Mouse (Mus musculus): ENCODE measurements around the gene Slc36a4. TPM values are rescaled to one million over a fixed set of nuclear protein-coding genes. Genes with fewer than 3 reads are reported as not detected.
A peak's percentile ranks its signal among the peaks of the same experiment; 100 is the strongest.

The Slc36a4 gene
- polyA plus RNA-seq, 1 experiment, result not detected

DNA sequence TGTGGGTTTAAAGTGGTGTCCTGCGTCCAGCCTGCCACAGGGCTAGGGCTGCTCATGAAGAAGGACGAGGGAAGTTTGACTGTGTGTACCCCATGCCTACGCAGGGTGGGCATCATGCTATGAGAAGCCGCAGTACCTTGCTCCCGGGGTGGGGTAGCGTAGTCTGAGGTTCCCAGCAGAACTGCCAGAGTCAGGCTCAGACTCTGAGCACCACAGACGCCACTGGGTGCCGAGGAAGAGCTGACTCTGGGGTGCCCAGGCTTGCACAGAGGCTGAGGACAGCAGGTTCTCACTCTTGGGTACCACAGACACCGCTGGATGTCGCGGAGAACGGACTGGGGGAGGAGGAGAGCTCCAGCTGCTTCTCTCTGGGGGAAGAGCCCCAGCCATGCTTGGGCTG lies 63.2 kb downstream of the Slc36a4 start:
- peaks cover 11% of the 10 kb centered on the region; the same call in 1 of the 2 replicates for H3K4me1 ChIP-seq (ENCODE audit: control insufficient read depth, insufficient read depth, low read length)
- 78% methylated on average over 12 of the region's 12 CpGs for WGBS
- TF ChIP-seq POLR2A (IDR thresholded peaks at IDR 0.05; ENCODE audit: insufficient read depth, low read depth, low read length) (no peak), CTCF (IDR thresholded peaks at IDR 0.05; ENCODE audit: insufficient read depth, low read depth, low read length) (no peak)

DNA sequence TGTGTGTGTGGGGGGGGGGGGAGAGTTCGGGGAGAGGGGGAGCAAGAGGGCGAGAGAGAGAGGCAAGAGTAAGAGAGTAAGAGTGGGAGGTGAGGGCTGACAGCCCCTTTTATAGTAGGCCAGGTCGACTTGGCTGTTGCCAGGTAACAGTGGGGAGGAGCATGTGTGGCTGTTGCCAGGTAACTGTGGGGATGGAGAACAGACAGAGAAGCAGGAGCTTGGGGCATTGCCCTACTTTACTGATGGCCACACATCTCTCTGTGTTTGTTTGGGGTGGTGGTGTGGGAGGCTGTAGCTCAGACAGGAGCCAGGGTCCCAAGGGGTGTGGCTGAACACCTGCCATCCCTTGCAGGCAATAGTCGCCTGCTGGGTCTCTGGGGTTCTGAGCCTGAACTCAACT lies 63.9 kb downstream of the Slc36a4 start:
- WGBS, result 57% methylated on average over 4 of the region's 4 CpGs
- Histone ChIP-seq H3K4me3 (ENCODE audit: insufficient read depth, low read depth, low read length) (no peak overlapping the region), H3K4me1 (ENCODE audit: control insufficient read depth, insufficient read depth, low read length) (peaks cover 11% of the 10 kb centered on the region; the same call in 1 of the 2 replicates), H3K27ac (ENCODE audit: insufficient read depth, low read depth, low read length) (no peak overlapping the region)
- TF ChIP-seq POLR2A (IDR thresholded peaks at IDR 0.05; ENCODE audit: insufficient read depth, low read depth, low read length) (no peak), CTCF (IDR thresholded peaks at IDR 0.05; ENCODE audit: insufficient read depth, low read depth, low read length) (no peak)

More for the DNA sequence above, 63.2 kb downstream of the Slc36a4 start:
- H3K4me3 ChIP-seq (ENCODE audit: insufficient read depth, low read depth, low read length), result no peak overlapping the region
- H3K27ac ChIP-seq (ENCODE audit: insufficient read depth, low read depth, low read length), result no peak overlapping the region

DNA sequence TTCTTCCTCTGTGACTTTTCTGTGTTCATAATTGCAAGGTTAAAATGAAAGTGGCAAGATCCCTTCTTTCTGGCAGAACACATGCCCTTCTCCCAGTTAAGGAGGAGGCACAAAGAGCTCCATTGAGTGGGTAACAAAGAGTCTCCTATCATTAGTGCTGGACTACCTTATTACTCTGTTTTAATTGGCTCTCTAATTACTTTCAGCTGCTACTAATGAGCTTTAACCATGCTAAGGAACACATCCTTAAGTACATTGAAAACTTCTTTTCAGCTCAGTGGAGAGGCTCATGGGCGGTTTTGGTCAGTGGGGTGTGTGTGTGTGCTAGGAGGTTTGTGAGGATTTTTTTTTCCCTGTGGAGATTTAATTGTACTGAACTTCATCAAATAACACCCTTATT lies 65.4 kb downstream of the Slc36a4 start:
- no peak for TF ChIP-seq CTCF (IDR thresholded peaks at IDR 0.05; ENCODE audit: insufficient read depth, low read depth, low read length)
- TF ChIP-seq POLR2A (IDR thresholded peaks at IDR 0.05; ENCODE audit: insufficient read depth, low read depth, low read length), result no peak
- Histone ChIP-seq H3K4me1 (ENCODE audit: control insufficient read depth, insufficient read depth, low read length) (peaks cover 11% of the 10 kb centered on the region; the same call in 1 of the 2 replicates), H3K27ac (ENCODE audit: insufficient read depth, low read depth, low read length) (peak overlapping the region; percentile 29; the same call in 1 of the 2 replicates), H3K4me3 (ENCODE audit: insufficient read depth, low read depth, low read length) (no peak overlapping the region)
- 38% methylated on average over 1 of the region's 1 CpGs for WGBS

DNA sequence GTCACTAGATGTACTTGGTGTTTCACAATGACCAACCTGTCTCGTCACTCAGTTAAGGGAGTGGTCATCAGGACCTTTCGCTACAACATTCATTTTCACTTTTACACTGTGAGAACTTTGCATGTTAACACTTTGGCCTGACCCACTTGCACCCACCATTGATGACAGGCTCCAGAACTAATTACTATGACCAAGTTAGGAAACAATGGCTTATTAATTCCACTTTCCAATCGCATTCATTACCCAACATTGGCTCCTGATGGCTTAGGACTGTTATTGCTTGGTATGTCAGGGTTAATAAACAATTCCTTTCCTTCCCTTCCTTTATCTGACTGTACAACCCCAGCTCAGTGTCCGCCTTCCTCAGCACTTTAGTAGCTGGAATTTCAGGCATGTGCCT lies 72.4 kb downstream of the Slc36a4 start:
- Histone ChIP-seq H3K27ac (ENCODE audit: insufficient read depth, low read depth, low read length) (no peak overlapping the region), H3K4me3 (ENCODE audit: insufficient read depth, low read depth, low read length) (no peak overlapping the region), H3K4me1 (ENCODE audit: control insufficient read depth, insufficient read depth, low read length) (no peaks in the 10 kb centered on the region)
- WGBS, result 79% methylated on average over 4 of the region's 4 CpGs
- TF ChIP-seq POLR2A (IDR thresholded peaks at IDR 0.05; ENCODE audit: insufficient read depth, low read depth, low read length), result no peak
- no peak for TF ChIP-seq CTCF (IDR thresholded peaks at IDR 0.05; ENCODE audit: insufficient read depth, low read depth, low read length)

DNA sequence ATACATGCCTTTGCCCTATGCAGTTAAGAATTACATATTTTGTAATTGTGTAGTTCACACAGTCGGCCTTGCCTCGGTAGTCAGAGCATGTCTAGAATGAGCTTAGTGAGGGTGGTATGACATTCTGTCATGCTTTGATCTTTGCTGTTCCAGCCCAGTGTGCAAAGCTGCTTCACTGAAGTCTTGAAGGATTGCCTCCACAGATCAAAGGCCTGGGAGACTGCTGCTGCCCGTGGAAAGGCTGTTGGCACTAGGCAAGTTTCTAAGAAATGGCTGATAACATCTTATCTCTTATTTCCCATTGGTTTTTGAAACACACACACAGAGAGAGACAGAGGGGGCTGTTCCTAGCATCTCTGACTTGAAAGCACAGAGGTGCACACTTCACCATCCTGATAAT lies 76.7 kb downstream of the Slc36a4 start:
- H3K27ac ChIP-seq (ENCODE audit: insufficient read depth, low read depth, low read length), result no peak overlapping the region
- 88% methylated on average over 3 of the region's 3 CpGs for WGBS
- no peaks in the 10 kb centered on the region for H3K4me1 ChIP-seq (ENCODE audit: control insufficient read depth, insufficient read depth, low read length)
- TF ChIP-seq CTCF (IDR thresholded peaks at IDR 0.05; ENCODE audit: insufficient read depth, low read depth, low read length), result no peak
- TF ChIP-seq POLR2A (IDR thresholded peaks at IDR 0.05; ENCODE audit: insufficient read depth, low read depth, low read length), result no peak
- H3K4me3 ChIP-seq (ENCODE audit: insufficient read depth, low read depth, low read length), result no peak overlapping the region

DNA sequence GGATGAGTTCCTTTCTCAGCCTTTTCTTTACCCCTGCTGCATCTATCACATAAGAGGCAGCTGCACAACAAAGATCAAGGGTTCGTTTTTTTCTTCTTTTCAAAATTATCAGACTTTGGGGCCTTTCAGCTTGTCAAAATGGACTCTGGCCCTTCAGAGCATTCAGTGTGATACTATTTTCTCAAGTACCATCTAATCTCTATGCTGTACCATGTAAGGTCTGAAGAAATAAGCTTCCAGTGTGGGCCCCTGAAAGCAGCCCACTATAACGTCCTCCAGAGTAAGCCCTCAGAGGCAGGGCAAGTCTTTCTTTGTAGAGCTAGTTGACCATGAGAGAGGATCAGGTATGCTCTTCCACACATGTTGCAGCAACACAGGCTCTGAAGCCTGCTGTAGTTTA lies 77.1 kb downstream of the Slc36a4 start:
- no peak overlapping the region for H3K4me3 ChIP-seq (ENCODE audit: insufficient read depth, low read depth, low read length)
- TF ChIP-seq CTCF (IDR thresholded peaks at IDR 0.05; ENCODE audit: insufficient read depth, low read depth, low read length) (no peak), POLR2A (IDR thresholded peaks at IDR 0.05; ENCODE audit: insufficient read depth, low read depth, low read length) (no peak)
- H3K27ac ChIP-seq (ENCODE audit: insufficient read depth, low read depth, low read length), result no peak overlapping the region
- no peaks in the 10 kb centered on the region for H3K4me1 ChIP-seq (ENCODE audit: control insufficient read depth, insufficient read depth, low read length)
- 90% methylated on average over 2 of the region's 2 CpGs for WGBS

DNA sequence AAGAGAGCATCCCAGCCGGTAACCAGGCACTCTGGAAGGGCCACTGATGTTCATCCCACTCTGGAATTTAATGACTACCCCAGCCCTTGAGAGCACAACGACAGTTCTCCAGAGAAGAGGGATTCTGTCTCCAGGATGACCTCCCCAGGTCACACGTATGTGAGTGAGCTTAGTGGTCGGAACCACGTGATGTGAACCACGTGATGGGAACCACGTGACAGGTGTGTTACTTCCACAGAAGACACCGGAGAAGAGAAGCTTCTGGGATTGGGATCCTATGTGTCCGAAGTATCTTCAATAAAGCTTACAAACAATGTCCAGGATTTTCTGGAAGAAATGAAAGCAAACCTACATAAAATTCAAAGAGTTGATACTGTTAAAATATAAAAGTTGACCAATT lies 82.5 kb downstream of the Slc36a4 start:
- Histone ChIP-seq H3K4me1 (ENCODE audit: control insufficient read depth, insufficient read depth, low read length) (peaks cover 3% of the 10 kb centered on the region; the same call in 1 of the 2 replicates), H3K27ac (ENCODE audit: insufficient read depth, low read depth, low read length) (no peak overlapping the region), H3K4me3 (ENCODE audit: insufficient read depth, low read depth, low read length) (no peak overlapping the region)
- no peak for TF ChIP-seq POLR2A (IDR thresholded peaks at IDR 0.05; ENCODE audit: insufficient read depth, low read depth, low read length)
- no peak for TF ChIP-seq CTCF (IDR thresholded peaks at IDR 0.05; ENCODE audit: insufficient read depth, low read depth, low read length)
- WGBS, result 85% methylated on average over 9 of the region's 9 CpGs

Other genes with a start within 250 kb of the Slc36a4 start
- not detected in 2 replicates for gene Smco4, start 216.3 kb upstream of the Slc36a4 start, polyA plus RNA-seq (2012; ENCODE audit: insufficient read depth, insufficient read length, low replicate concordance, missing spikeins)
- not detected in 2 replicates for gene Deup1, start 81.8 kb upstream of the Slc36a4 start, polyA plus RNA-seq (2012; ENCODE audit: insufficient read depth, insufficient read length, low replicate concordance, missing spikeins)
- not detected in 2 replicates for gene Mtnr1b, start 164.8 kb downstream of the Slc36a4 start, polyA plus RNA-seq (2012; ENCODE audit: insufficient read depth, insufficient read length, low replicate concordance, missing spikeins)